Mouse (Mus musculus) kidney, postnatal 0 days (tissue): ENCODE data around the gene Btg1. TPM values are rescaled to one million over a fixed set of nuclear protein-coding genes. Genes with fewer than 3 reads are reported as not detected.

Experiments used
- ATAC-seq: fragments of 200-750 bp; cut with Nextera tagmentation; replicated peaks from 2 replicates; pipeline ENCODE4 v1.8.0; 2017; ENCODE audit warnings: low read depth, moderate number of reproducible peaks, moderate TSS enrichment, moderate library complexity; ENCODE audit not compliant: low FRiP score
- DNase-seq: peaks from one replicate; pipeline ENCODE4 v3.0.0-alpha.2; 2016; ENCODE audit warnings: low spot score
- H3K27ac ChIP-seq: fragments of 300-500 bp; sonication (generic); 2 replicates; pipeline ENCODE4 v1.5.1; 2014; ENCODE audit warnings: mild to moderate bottlenecking
- H3K27me3 ChIP-seq: fragments of 300-500 bp; sonication (generic); 2 replicates; pipeline ENCODE4 v1.6.1; 2014; ENCODE audit warnings: low read length, mixed read lengths; ENCODE audit not compliant: insufficient read depth
- H3K36me3 ChIP-seq: fragments of 300-500 bp; sonication (generic); 2 replicates; pipeline ENCODE4 v1.6.1; 2014; ENCODE audit warnings: low read length, mixed read lengths; ENCODE audit not compliant: insufficient read depth
- H3K4me1 ChIP-seq: fragments of 300-500 bp; sonication (generic); replicated peaks from 2 replicates; pipeline ENCODE4 v1.6.1; 2014; ENCODE audit warnings: antibody characterized with exemption, low read length, mixed read lengths; ENCODE audit not compliant: insufficient read depth
- H3K4me2 ChIP-seq: fragments of 300-500 bp; sonication (generic); 2 replicates; pipeline ENCODE4 v1.6.1; 2014; ENCODE audit warnings: mild to moderate bottlenecking, low read length, moderate library complexity, mixed read lengths
- H3K4me3 ChIP-seq: fragments of 300-500 bp; sonication (generic); replicated peaks from 2 replicates; pipeline ENCODE4 v1.5.1; 2014; ENCODE audit warnings: low read depth, low read length
- H3K9ac ChIP-seq: fragments of 300-500 bp; sonication (generic); 2 replicates; pipeline ENCODE4 v1.6.1; 2014; ENCODE audit warnings: low read depth, low read length
- H3K9me3 ChIP-seq: fragments of 300-500 bp; sonication (generic); replicated peaks from 2 replicates; pipeline ENCODE4 v1.6.1; 2016; ENCODE audit warnings: low read length, inconsistent platforms, mixed read lengths
- CTCF ChIP-seq: IDR thresholded peaks from 2 replicates; pipeline ENCODE4 v1.5.1; 2016; ENCODE audit warnings: antibody characterized with exemption, low read depth, mild to moderate bottlenecking, moderate library complexity
- WGBS: fragments of 180-500 bp; shearing (Covaris S2); extraction: QIAGEN DNeasy Blood & Tissue Kit; methylation state at CpG from one replicate; pipeline ENCODE4 v1.1.7; 2014; 5-methylcytosine and 5-hydroxymethylcytosine counted together
- polyA plus RNA-seq: library from polyadenylated mRNA; unstranded; fragments of >200 nt; fragmentation: Nextera tagmentation; extraction: Ambion mirVana; gene quantifications from 2 replicates; pipeline ENCODE4 v1.2.1, GENCODE M21; 2015

Btg1 gene
- polyA plus RNA-seq, 1 experiment from 2014 or later: 59.5 TPM

GRCm38 (mm10) chr10:96580246-96580645 lies 36.6 kb upstream of the Btg1 start:
- H3K9ac ChIP-seq: no peak overlapping the region
- H3K4me2 ChIP-seq: no peak overlapping the region
- no peak for TF ChIP-seq CTCF
- 73% methylated on average over 7 of the region's 7 CpGs for WGBS
- no peaks in the 10 kb centered on the region for H3K27me3 ChIP-seq
- no peak for DNase-seq
- H3K9me3 ChIP-seq: no peaks in the 10 kb centered on the region
- H3K36me3 ChIP-seq: no peaks in the 10 kb centered on the region
- no peak for ATAC-seq
- H3K4me1 ChIP-seq: no peaks in the 10 kb centered on the region
- no peak overlapping the region for H3K27ac ChIP-seq
- H3K4me3 ChIP-seq: no peak overlapping the region

DNA sequence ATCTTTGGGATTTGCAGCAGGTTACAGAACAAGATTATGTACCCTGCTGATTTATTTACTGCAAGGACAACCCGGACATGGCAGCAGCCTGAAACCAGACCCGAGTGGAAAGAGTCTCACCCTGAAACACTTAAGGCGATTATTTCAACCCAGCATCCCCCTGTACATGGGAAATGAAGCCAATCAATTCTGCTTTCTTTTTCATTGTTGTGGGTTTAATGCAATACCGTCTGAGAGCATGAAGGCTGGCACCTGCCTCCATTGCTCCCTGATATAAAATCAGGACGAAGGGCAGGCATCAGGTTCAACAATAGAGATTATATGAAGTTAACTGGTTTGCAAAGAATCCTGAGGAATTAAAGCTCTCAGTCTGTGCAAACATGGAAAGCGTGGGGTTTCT lies 35.6 kb upstream of the Btg1 start:
- no peak for TF ChIP-seq CTCF
- Histone ChIP-seq H3K4me2 (no peak overlapping the region), H3K36me3 (no peaks in the 10 kb centered on the region), H3K9ac (no peak overlapping the region), H3K27me3 (no peaks in the 10 kb centered on the region), H3K27ac (no peak overlapping the region), H3K4me1 (no peaks in the 10 kb centered on the region), H3K9me3 (no peaks in the 10 kb centered on the region), H3K4me3 (no peak overlapping the region)
- ATAC-seq (no peak), DNase-seq (no peak)
- 41% methylated on average over 6 of the region's 6 CpGs for WGBS

GRCm38 (mm10) chr10:96586191-96586880 lies 30.5 kb upstream of the Btg1 start:
- 0 out of 2 replicates have a peak, but pooled peaks cover 4% of the 10 kb centered on the region for H3K4me1 ChIP-seq
- no peak for DNase-seq

DNA sequence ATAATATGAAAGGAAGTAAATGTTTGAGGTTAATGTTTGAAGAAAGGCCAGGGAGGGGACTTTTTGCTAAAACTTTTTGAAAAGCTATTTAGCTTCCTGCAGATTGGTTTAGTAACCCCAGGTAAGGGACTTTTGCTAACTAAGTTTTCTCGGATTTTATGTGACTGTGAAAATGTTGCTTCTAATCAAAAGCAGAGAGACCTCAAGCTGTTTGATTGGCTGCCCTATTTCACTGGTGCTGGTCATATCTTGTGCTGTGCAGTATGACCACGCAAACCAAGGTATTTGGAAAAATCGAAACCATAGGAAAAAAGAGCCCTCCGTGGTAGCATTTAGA lies 30.0 kb upstream of the Btg1 start:
- no peak overlapping the region for H3K4me3 ChIP-seq
- H3K9me3 ChIP-seq: no peaks in the 10 kb centered on the region
- H3K9ac ChIP-seq: no peak overlapping the region
- no peaks in the 10 kb centered on the region for H3K27me3 ChIP-seq
- ATAC-seq (no peak), DNase-seq (no peak)
- 86% methylated on average over 4 of the region's 4 CpGs for WGBS
- 0 out of 2 replicates have a peak, but pooled peaks cover 4% of the 10 kb centered on the region for H3K4me1 ChIP-seq
- no peak overlapping the region for H3K27ac ChIP-seq
- no peaks in the 10 kb centered on the region for H3K36me3 ChIP-seq
- TF ChIP-seq CTCF: no peak
- H3K4me2 ChIP-seq: no peak overlapping the region

More at GRCm38 (mm10) chr10:96586191-96586880, 30.5 kb upstream of the Btg1 start:
- no peak for ATAC-seq
- no peak for TF ChIP-seq CTCF
- Histone ChIP-seq H3K27ac (no peak overlapping the region), H3K9ac (no peak overlapping the region), H3K4me3 (no peak overlapping the region), H3K4me2 (no peak overlapping the region), H3K36me3 (no peaks in the 10 kb centered on the region), H3K9me3 (no peaks in the 10 kb centered on the region), H3K27me3 (no peaks in the 10 kb centered on the region)
- WGBS: 76% methylated on average over 4 of the region's 4 CpGs

GRCm38 (mm10) chr10:96588233-96588632 lies 28.6 kb upstream of the Btg1 start:
- H3K4me2 ChIP-seq: no peak overlapping the region
- ATAC-seq (no peak), DNase-seq (no peak)
- no peak overlapping the region for H3K9ac ChIP-seq
- H3K36me3 ChIP-seq: no peaks in the 10 kb centered on the region
- H3K4me3 ChIP-seq: no peak overlapping the region
- WGBS: 50% methylated on average over 6 of the region's 6 CpGs
- no peak for TF ChIP-seq CTCF
- 0 out of 2 replicates have a peak, but pooled peaks cover 4% of the 10 kb centered on the region for H3K4me1 ChIP-seq
- no peaks in the 10 kb centered on the region for H3K27me3 ChIP-seq
- H3K27ac ChIP-seq: no peak overlapping the region
- no peaks in the 10 kb centered on the region for H3K9me3 ChIP-seq

GRCm38 (mm10) chr10:96589781-96590180 lies 27.0 kb upstream of the Btg1 start:
- TF ChIP-seq CTCF: no peak
- H3K27me3 ChIP-seq: no peaks in the 10 kb centered on the region
- no peaks in the 10 kb centered on the region for H3K36me3 ChIP-seq
- H3K4me3 ChIP-seq: no peak overlapping the region
- no peak overlapping the region for H3K27ac ChIP-seq
- no peak overlapping the region for H3K9ac ChIP-seq
- H3K4me2 ChIP-seq: no peak overlapping the region
- DNase-seq (no peak), ATAC-seq (no peak)
- WGBS: 90% methylated on average over 5 of the region's 5 CpGs
- H3K9me3 ChIP-seq: no peaks in the 10 kb centered on the region
- 0 out of 2 replicates have a peak, but pooled peaks cover 4% of the 10 kb centered on the region for H3K4me1 ChIP-seq

- no peak overlapping the region for H3K27ac ChIP-seq
- 52% methylated on average over 2 of the region's 2 CpGs for WGBS
- H3K9me3 ChIP-seq: no peaks in the 10 kb centered on the region
- 0 out of 2 replicates have a peak, but pooled peaks cover 4% of the 10 kb centered on the region for H3K4me1 ChIP-seq
- H3K36me3 ChIP-seq: no peaks in the 10 kb centered on the region
- DNase-seq (no peak), ATAC-seq (no peak)
- no peak overlapping the region for H3K9ac ChIP-seq
- no peak overlapping the region for H3K4me2 ChIP-seq
- no peak overlapping the region for H3K4me3 ChIP-seq
- no peaks in the 10 kb centered on the region for H3K27me3 ChIP-seq
- TF ChIP-seq CTCF: no peak
Observed at GRCm38 (mm10) chr10:96592089-96592488, 24.7 kb upstream of the Btg1 start.
